Mouse (Mus musculus) central nervous system, embryonic 18 days (tissue): ENCODE results near the gene Gm49387. TPM values are rescaled to one million over a fixed set of nuclear protein-coding genes. Genes with fewer than 3 reads are reported as not detected.

Experiments used
- polyA plus RNA-seq: library from polyadenylated mRNA; depleted of rRNA; stranded (reverse); fragments of >200 nt; gene quantifications from 2 replicates; pipeline ENCODE4 v1.2.3, GENCODE M21; 2012; rRNA removed

Gene Gm49387
- polyA plus RNA-seq, result not detected in 2 replicates

GRCm38 (mm10) chr14:31640346-31640889, at the start of gene Gm49387:
Gene Gm49387 (minus strand): TSS chr14:31640878.

DNA sequence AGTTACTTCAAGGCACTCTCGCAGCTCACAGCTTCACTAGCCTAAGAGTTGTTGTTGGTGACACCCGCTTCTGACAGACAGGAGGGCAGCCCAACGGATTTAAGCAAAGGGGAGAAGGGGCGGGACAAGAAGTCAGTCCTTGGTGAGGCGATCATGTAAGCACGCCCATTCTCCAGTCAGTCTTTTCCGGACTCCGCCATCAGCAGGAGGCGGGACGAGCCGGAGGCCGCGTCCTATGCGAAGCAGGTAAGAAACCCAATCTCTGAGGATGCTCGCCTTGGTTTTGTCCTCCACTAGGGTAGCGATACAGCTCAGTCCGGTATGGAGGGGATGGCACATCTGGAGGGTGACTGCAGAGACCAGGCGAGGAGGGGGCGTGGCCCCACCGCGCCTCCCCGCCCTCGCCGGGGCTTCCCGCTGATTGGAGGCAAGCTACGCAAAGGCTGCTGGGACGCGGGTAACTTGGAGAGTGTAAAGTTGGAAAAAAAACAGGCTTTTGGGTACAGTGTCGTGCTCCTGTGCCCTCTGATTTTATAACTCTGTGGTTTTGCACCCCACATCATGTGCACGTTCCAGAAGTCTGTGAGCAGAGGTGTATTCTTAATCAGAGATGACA, 320 bp upstream of the Gm49387 start, which contains the start of the genes Btd and Hacl1:
Gene Btd, plus strand, starts transcription at position 139 of the 616 bp plus-strand sequence.
Gene Hacl1, minus strand, starts transcription at position 397 of the 616 bp plus-strand sequence.

DNA sequence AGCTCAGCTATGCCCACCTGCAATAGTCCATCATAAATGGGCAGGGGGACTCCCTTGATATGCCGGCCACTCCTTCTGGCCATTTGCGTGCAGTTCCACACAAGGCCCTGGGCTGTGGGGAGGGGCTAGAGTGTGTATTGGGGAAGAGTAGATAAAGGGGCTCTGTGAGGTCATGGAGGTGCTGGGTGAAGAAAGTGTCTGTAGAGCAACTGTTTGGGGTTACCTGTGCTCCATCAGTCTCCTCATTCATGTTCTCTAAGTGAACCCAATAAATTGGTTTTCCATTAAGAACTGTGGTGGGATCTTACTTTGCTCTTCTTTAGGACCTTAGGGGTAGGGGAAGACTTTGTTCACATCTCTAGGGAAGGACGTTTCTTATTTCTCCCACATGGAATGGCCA, 49.4 kb downstream of the Gm49387 start, which contains the start of gene Colq:
Gene Colq, minus strand, starts transcription at position 101 of the 400 bp plus-strand sequence.

Other genes with a start within 250 kb of the Gm49387 start
- gene Sh3bp5, start 204.8 kb downstream of the Gm49387 start, polyA plus RNA-seq, result 169 and 181 TPM in 2 replicates
- 13.0 and 13.6 TPM in 2 replicates for gene Eaf1, start 146.5 kb downstream of the Gm49387 start, polyA plus RNA-seq
- 18.2 and 20.4 TPM in 2 replicates for gene Mettl6, start 145.8 kb downstream of the Gm49387 start, polyA plus RNA-seq
- 0.06 and 0.35 TPM in 2 replicates for gene Colq, start 49.5 kb downstream of the Gm49387 start, polyA plus RNA-seq
- gene Btd, start 150 bp upstream of the Gm49387 start, polyA plus RNA-seq, result 19.8 and 20.5 TPM in 2 replicates
- gene Hacl1, start 408 bp upstream of the Gm49387 start, polyA plus RNA-seq, result 7.3 and 9.7 TPM in 2 replicates
- 21.1 and 21.8 TPM in 2 replicates for gene Ankrd28, start 189.8 kb upstream of the Gm49387 start, polyA plus RNA-seq